Mouse (Mus musculus) myocyte (in vitro differentiated cells): Measurements from ENCODE around the gene Gemin2.

Experiments used
- E2F4 ChIP-seq: IDR thresholded peaks from one replicate; pipeline ENCODE4 v1.6.1; 2011; ENCODE audit warnings: mild to moderate bottlenecking, control low read depth, moderate library complexity; ENCODE audit not compliant: insufficient read depth
- MAX ChIP-seq: IDR thresholded peaks from one replicate; pipeline ENCODE4 v1.6.1; 2011; ENCODE audit warnings: low read depth, mild to moderate bottlenecking, control low read depth
- MYOG ChIP-seq, 3 experiments: IDR thresholded peaks; one replicate each; pipeline ENCODE4 v1.6.1; 2011; ENCODE audit warnings: control low read depth in 2 of 3, low read depth in 2 of 3, mild to moderate bottlenecking in 2 of 3; ENCODE audit not compliant: insufficient read length in 2 of 3, control insufficient read depth in 1 of 3, insufficient read depth in 1 of 3
- POLR2A ChIP-seq: IDR thresholded peaks from one replicate; pipeline ENCODE4 v1.6.1; 2011; ENCODE audit warnings: low read depth, mild to moderate bottlenecking, control low read depth, moderate library complexity; ENCODE audit not compliant: insufficient read length
- POLR2AphosphoS2 ChIP-seq: IDR thresholded peaks from one replicate; pipeline ENCODE4 v1.6.1; 2011; ENCODE audit warnings: low read depth, control low read depth; ENCODE audit not compliant: insufficient read length
- TCF12 ChIP-seq: IDR thresholded peaks from one replicate; pipeline ENCODE4 v1.6.1; 2011; ENCODE audit warnings: mild to moderate bottlenecking, control low read depth; ENCODE audit not compliant: poor library complexity, insufficient read depth, severe bottlenecking
- USF1 ChIP-seq: IDR thresholded peaks from one replicate; pipeline ENCODE4 v1.6.1; 2011; ENCODE audit warnings: low read depth, mild to moderate bottlenecking, control low read depth, moderate library complexity

- TF ChIP-seq POLR2A (no peak), USF1 (no peak), MAX (no peak), E2F4 (no peak), POLR2AphosphoS2 (no peak), MYOG (IDR thresholded peaks at IDR 0.05; ENCODE audit: control insufficient read depth in 1 of 3, insufficient read depth in 1 of 3, insufficient read length in 2 of 3, low read depth in 2 of 3) (no peak), TCF12 (no peak)
Measured at GRCm38 (mm10) chr12:59012710-59013091, 492 bp upstream of the Gemin2 start.
